Mouse (Mus musculus): ENCODE measurements around the gene Nid2. TPM values are rescaled to one million over a fixed set of nuclear protein-coding genes. Genes with fewer than 3 reads are reported as not detected.

The Nid2 gene
- polyA plus RNA-seq, 1 experiment from 2014 or later: 68.8 TPM

- no peaks in the 10 kb centered on the region for H3K27me3 ChIP-seq
- WGBS: 29% methylated on average over 15 of the region's 15 CpGs
- peak overlapping the region; percentile 2; the same call in 1 of the 2 replicates for H3K9ac ChIP-seq
- ATAC-seq (ENCODE audit: low FRiP score): peak; percentile 67
- H3K4me2 ChIP-seq (replicated peaks): peak overlapping the region; percentile 34
- H3K36me3 ChIP-seq: no peaks in the 10 kb centered on the region
- no peaks in the 10 kb centered on the region; the same call in 1 of the 2 replicates for H3K4me1 ChIP-seq
- H3K4me3 ChIP-seq: no peak overlapping the region
- no peak overlapping the region for H3K27ac ChIP-seq
- no peaks in the 10 kb centered on the region for H3K9me3 ChIP-seq (replicated peaks)
These were observed 88.7 kb downstream of the Nid2 start for GRCm38 (mm10) chr14:19839600-19840332.

- no peak overlapping the region for H3K4me2 ChIP-seq (replicated peaks)
- no peaks in the 10 kb centered on the region for H3K36me3 ChIP-seq
- ATAC-seq (ENCODE audit: low FRiP score): no peak
- no peaks in the 10 kb centered on the region for H3K9me3 ChIP-seq (replicated peaks)
- H3K4me1 ChIP-seq: no peaks in the 10 kb centered on the region
- H3K27ac ChIP-seq: no peak overlapping the region
- WGBS: 44% methylated on average over 3 of the region's 3 CpGs
- H3K27me3 ChIP-seq: no peaks in the 10 kb centered on the region
- no peak overlapping the region for H3K4me3 ChIP-seq
- H3K9ac ChIP-seq: no peak overlapping the region
These were observed 102.4 kb downstream of the Nid2 start for GRCm38 (mm10) chr14:19853471-19853870.

GRCm38 (mm10) chr14:19858279-19858678 lies 107.2 kb downstream of the Nid2 start:
- Histone ChIP-seq H3K27ac (no peak overlapping the region), H3K4me1 (no peaks in the 10 kb centered on the region), H3K27me3 (no peaks in the 10 kb centered on the region), H3K4me2 (replicated peaks) (no peak overlapping the region), H3K9ac (no peak overlapping the region), H3K4me3 (no peak overlapping the region), H3K9me3 (replicated peaks) (no peaks in the 10 kb centered on the region), H3K36me3 (no peaks in the 10 kb centered on the region)
- 72% methylated on average over 2 of the region's 2 CpGs for WGBS
- no peak for ATAC-seq (ENCODE audit: low FRiP score)

DNA sequence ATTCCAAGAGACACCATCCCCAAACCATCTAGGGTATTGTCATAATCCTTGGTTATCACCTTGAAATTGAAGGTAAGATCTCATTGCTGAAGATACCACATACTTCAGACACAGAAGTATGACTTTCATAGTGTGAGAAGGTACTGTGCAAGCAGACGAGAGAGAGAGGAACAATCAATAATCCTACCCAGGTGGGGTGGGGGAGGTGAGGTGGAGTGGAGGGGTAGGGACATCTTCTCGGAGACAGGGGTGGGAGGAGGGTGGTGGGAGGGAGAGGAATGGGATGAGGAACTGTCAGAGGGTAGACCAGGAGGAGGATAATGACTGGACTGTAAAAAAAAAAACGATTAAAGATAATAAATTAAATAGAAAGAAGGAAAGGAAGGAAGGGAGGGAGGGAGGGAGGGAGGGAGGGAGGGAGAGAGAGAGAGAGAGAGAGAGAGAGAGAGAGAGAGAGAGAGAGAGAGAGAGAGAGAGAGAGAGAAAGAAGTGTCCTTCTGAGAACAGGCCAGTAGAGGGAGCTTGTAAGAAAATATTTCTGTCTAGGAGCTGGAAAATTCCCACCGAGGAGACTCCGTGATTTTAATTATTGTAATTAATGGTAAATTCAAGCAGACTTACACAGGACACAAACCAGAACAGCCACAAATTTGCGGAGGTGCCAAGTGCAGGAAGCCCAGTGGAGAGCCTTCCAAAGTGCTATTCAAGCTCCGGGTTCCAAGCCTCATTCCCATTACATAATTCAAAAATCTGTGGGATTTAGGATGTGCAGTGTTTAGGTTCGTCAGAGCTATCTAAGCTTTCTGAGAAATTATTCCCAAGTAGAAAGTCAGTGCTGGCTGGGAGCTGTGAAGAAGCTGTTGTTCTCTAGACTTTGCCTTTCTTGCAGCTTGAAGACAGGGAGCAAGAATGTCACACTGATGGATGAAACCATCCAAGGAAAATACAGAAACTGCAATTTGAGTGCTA lies 108.0 kb downstream of the Nid2 start:
- Histone ChIP-seq H3K27ac (no peak overlapping the region), H3K9ac (no peak overlapping the region), H3K4me2 (replicated peaks) (no peak overlapping the region), H3K27me3 (no peaks in the 10 kb centered on the region), H3K9me3 (replicated peaks) (no peaks in the 10 kb centered on the region), H3K36me3 (no peaks in the 10 kb centered on the region), H3K4me3 (no peak overlapping the region), H3K4me1 (no peaks in the 10 kb centered on the region)
- ATAC-seq (ENCODE audit: low FRiP score): no peak
- 63% methylated on average over 7 of the region's 8 CpGs for WGBS

DNA sequence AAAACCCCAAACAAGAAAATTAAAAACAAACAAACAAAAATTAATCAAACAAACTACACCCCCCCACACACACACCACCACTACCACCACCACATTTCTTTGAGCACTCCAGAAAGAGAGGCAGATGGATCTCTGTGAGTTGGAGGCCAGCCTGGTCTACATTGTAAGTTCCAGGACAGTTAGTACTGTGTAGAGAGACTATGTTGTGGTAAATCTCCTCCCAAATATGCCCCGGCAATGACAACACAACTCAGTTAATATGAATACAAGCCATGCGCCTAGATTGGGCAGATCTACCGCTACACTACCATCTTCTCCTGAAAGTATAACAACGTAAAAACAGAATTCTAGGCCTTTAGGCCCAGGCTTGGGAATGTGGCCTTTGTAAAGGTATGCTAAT lies 109.2 kb downstream of the Nid2 start:
- Histone ChIP-seq H3K36me3 (no peaks in the 10 kb centered on the region), H3K9me3 (replicated peaks) (no peaks in the 10 kb centered on the region), H3K27ac (no peak overlapping the region), H3K4me2 (replicated peaks) (no peak overlapping the region), H3K9ac (no peak overlapping the region), H3K4me3 (no peak overlapping the region), H3K4me1 (no peaks in the 10 kb centered on the region), H3K27me3 (no peaks in the 10 kb centered on the region)
- no peak for ATAC-seq (ENCODE audit: low FRiP score)
- 92% methylated on average over 4 of the region's 4 CpGs for WGBS

Other genes starting within 250 kb of the Nid2 start
- gene Gm2244, start 201.3 kb upstream of the Nid2 start, polyA plus RNA-seq (2016; fragmentation: Nextera tagmentation; extraction: Ambion mirVana): 0.18 and 0.25 TPM in 2 replicates
- 3.9 and 4.3 TPM in 2 replicates for gene Gm2237, start 166.1 kb upstream of the Nid2 start, polyA plus RNA-seq (2016; fragmentation: Nextera tagmentation; extraction: Ambion mirVana)
- gene Gm5458, start 148.7 kb upstream of the Nid2 start, polyA plus RNA-seq (2016; fragmentation: Nextera tagmentation; extraction: Ambion mirVana): not detected in 2 replicates
- gene Rtraf, start 72.6 kb downstream of the Nid2 start, polyA plus RNA-seq (2016; fragmentation: Nextera tagmentation; extraction: Ambion mirVana): 224 and 235 TPM in 2 replicates
- gene Gng2, start 226.4 kb downstream of the Nid2 start, polyA plus RNA-seq (2016; fragmentation: Nextera tagmentation; extraction: Ambion mirVana): 203 and 213 TPM in 2 replicates

Measured in hindbrain, embryonic 12.5 days (tissue).